Mouse (Mus musculus) gastrocnemius, adult 2 months (tissue): ENCODE measurements around the gene Zfp946. TPM values are rescaled to one million over a fixed set of nuclear protein-coding genes. Genes with fewer than 3 reads are reported as not detected.

Source experiments
- DNase-seq: peaks from one replicate; pipeline ENCODE4 v3.0.0; 2022
- H3K27ac ChIP-seq: fragments of 200-600 bp; 2 replicates; pipeline ENCODE4 v1.8.1; 2022; ENCODE audit warnings: mild to moderate bottlenecking
- H3K4me3 ChIP-seq: fragments of 200-600 bp; 2 replicates; pipeline ENCODE4 v1.8.1; 2022; ENCODE audit warnings: mild to moderate bottlenecking, moderate library complexity
- CTCF ChIP-seq: fragments of 200-600 bp; IDR thresholded peaks from 2 replicates; pipeline ENCODE4 v1.8.1; 2022; ENCODE audit warnings: antibody characterized with exemption, mild to moderate bottlenecking, moderate library complexity
- intact Hi-C: fragments of 180-260 bp; cut with DNase I; formaldehyde crosslinking; loops from one replicate; pipeline ENCODE4 v1.15.1; 2025
- long read RNA-seq, 2 experiments: library from polyadenylated mRNA; stranded (forward); transcript quantifications; one replicate each; pipeline ENCODE4 v2.0.0; 2021
- total RNA-seq, 2 experiments: library from RNA; stranded (reverse); gene quantifications; 2 replicates each; pipeline ENCODE4 v1.2.3; 2021

The Zfp946 gene
- 1 to 10 TPM; 4.3 to 4.5 TPM for total RNA-seq
- long read RNA-seq, experiment 1, partial matches to known transcripts: 0 of 12 reads
- long read RNA-seq, experiment 1, other reads (novel, unspliced or antisense): 7 of 12 reads
- long read RNA-seq, experiment 2, partial matches to known transcripts: 0 of 1 reads
- long read RNA-seq, experiment 2, other reads (novel, unspliced or antisense): 0 of 1 reads

DNA sequence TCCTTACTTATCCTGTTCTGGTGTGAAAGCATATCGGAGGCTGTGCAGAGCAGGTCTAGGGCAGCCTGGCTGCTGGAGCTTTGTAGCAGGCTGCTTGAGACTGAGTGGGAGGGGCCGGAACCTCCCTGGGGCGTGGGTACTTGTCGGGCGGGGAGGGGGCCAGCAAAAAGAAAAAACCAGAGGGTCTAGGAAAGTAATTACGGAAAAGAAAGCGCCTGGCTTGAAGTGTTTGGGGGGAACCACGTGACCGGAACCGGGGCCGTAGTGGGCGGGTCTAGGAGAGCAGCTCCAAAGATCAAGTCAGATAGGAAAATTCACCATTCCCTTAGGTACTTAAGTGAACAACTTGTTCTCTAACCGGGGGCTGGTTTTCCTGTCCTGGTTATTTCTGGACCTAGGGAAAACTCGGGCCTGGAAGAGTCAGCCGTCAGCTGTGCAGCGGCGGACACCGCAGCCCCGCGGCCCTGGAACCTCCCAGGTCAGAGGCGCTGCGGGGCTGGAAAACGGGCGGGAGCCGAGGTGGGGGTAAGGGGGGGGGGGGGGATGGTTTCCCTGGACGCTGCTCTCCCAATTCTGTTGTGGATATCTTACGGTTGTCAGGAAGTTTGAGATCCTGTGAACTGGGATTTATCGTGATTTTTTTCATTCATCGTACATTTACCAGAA lies at the start of gene Zfp946:
Zfp946 (plus strand) TSS at position 271 of the 666 bp plus-strand sequence.
- intact Hi-C loops: loop anchor here (5.0 to 10.0 kb wide), 2 partner anchors 197 to 1479 kb away; partner anchors contain the start of genes Ppp2r1a and Zfp994
- TF ChIP-seq CTCF: no peak
- DNase-seq: peak; percentile 85
- Histone ChIP-seq H3K27ac (peak within 1 kb of the TSS; percentile 83), H3K4me3 (peak within 1 kb of the TSS; percentile 86)

DNA sequence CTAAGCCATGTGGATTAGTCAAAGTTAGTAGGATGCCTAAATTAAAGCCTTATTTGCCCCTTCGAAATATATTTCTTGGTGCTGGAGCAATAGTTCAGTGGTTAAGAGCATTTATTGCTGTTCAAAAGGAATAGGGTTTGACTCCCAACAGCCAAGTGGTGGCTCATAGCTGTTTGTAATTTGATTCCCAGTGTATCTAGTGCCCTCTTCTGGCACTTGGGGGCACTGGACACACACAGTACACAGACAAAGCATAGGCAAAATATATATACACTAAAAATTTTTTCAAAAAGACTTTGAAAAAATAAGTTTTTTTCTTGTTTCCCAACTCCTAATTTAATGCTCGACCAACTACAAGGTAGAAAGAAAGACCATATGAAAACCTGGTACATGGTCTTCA lies 13.3 kb upstream of the Zfp946 start:
- Histone ChIP-seq H3K4me3 (no peak overlapping the region), H3K27ac (no peak overlapping the region)
- TF ChIP-seq CTCF: peak; percentile 71
- intact Hi-C loops: loop anchor here (5.0 kb wide), 2 partner anchors 58 to 328 kb away; no protein-coding TSS in a partner anchor
- DNase-seq: no peak

DNA sequence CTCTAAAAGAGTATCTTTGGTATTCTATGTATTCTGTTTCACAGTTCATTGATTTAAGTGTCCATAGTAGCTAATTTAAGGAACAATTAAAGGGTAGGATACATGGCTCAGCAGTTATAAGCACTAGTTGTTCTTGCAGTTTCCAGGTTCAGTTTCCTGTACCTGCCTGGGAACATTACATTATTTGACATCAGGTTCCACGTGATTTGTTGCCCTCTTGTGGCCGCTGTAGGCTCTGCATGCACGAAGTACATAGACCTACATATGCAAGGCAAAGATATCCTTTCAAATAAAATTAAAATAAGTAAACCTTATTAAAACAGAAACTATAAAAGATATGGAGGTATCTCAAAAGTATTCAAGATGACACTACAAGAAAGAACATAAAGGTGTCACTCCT lies 6.5 kb upstream of the Zfp946 start:
- DNase-seq: peak; percentile 62
- intact Hi-C loops: no loop called here
- peak; percentile 91 for TF ChIP-seq CTCF
- no peak overlapping the region for H3K4me3 ChIP-seq
- H3K27ac ChIP-seq: no peak overlapping the region

DNA sequence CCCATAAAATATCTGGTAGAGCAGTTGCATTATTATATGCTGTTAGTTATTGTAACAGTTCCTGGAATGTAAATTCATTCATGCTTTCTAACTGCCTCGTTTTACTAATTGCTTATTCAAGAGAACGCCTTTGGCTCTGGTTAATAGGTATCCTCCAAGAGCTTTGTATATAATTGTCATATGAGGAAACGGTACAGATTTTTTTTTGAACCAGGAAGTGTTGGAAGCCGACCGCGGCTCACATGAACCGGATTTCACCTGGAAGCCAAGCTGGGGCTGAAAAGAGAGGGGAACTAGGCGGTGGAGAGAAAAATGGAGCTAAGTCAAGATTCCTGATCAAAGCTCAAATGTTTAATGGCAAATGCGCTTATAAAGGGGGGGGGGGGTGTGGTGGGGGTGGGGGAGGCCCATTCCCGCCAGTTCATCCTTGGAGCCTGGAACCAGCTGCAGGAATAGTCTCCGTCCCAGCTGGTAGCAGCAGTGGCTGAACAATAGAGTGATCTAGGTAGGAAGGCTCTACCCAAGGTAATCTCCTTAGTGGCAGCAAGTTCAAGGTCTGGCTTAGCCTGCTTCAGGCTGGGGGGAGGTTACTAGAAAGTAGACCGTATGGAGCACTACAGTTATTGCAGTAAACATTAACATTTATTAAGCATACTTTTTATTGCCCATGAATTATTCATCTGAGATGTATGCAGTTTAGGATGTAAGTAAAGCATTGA lies 773 bp downstream of the Zfp946 start:
- no peak for TF ChIP-seq CTCF
- intact Hi-C loops: loop anchor here (5.0 to 10.0 kb wide), 2 partner anchors 197 to 1480 kb away; partner anchors contain the start of genes Ppp2r1a and Zfp994
- H3K27ac ChIP-seq: peak overlapping the region; percentile 83

DNA sequence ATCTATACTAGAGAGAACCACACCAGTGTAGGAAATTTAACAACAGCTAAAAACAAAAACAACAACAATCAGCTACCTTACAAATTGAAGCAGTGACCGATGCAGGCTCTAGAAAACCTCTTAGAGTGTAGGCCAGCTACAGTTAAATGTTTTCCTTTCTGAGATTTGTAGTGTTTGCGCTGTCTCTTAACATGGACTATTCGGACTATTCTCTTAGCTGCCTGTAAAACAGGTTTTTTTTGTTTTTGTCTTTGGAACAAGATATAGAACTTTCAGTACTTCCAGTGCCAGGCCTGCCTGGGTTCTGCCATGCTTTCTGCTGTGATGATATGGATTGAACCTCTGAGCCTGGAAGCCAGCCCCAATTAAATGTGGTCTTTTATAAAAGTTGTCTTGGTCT lies 23.7 kb downstream of the Zfp946 start:
- intact Hi-C loops: no loop called here
- no peak for DNase-seq

More for the DNA sequence above, 773 bp downstream of the Zfp946 start:
- no peak for DNase-seq
- H3K4me3 ChIP-seq: peak overlapping the region; percentile 86

DNA sequence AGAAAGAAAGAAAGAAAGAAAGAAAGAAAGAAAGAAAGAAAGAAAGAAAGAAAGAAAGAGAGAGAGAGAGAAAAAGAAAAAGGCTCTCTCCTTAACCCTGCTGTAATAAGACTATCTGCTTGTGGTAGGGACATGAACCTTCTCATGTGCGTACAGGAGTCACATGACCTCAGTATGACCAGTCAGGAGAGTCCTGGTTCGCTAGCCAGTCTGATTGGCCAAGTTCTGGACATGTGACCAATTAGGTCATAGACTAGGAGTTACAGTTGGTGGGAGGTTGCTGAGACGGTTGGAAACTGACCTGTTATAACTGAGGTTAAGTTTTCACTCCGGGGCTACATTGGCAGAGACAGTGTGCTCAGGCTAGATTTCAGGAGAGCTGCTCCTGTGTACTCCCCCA lies 73.1 kb downstream of the Zfp946 start:
- no peak overlapping the region for H3K27ac ChIP-seq
- intact Hi-C loops: no loop called here
- no peak for DNase-seq
- H3K4me3 ChIP-seq: no peak overlapping the region
- no peak for TF ChIP-seq CTCF

More for the DNA sequence above, 23.7 kb downstream of the Zfp946 start:
- Histone ChIP-seq H3K4me3 (no peak overlapping the region), H3K27ac (no peak overlapping the region)
- TF ChIP-seq CTCF: no peak

Other genes with a start within 250 kb of the Zfp946 start
- 1 to 10 TPM; 2.0 to 2.4 TPM for gene Zfp994, start 198.6 kb upstream of the Zfp946 start, total RNA-seq
- 1 to 10 TPM; 8.3 to 9.5 TPM for gene CT030661.1, start 109.4 kb upstream of the Zfp946 start, total RNA-seq
- gene Zfp944, start 62.8 kb upstream of the Zfp946 start, total RNA-seq: 1 to 10 TPM; 4.3 to 5.6 TPM
- 1 to 10 TPM; 8.4 to 8.6 TPM for gene Zfp758, start 62.8 kb upstream of the Zfp946 start, total RNA-seq
- gene Vmn2r111, start 149.3 kb downstream of the Zfp946 start, total RNA-seq: not detected
- gene Vmn2r112, start 176.7 kb downstream of the Zfp946 start, total RNA-seq: not detected